Mouse (Mus musculus): ENCODE results near the gene Pnmal2. TPM values are rescaled to one million over a fixed set of nuclear protein-coding genes. Genes with fewer than 3 reads are reported as not detected.

The Pnmal2 gene
- polyA plus RNA-seq, 1 experiment from 2014 or later, result not detected

Other genes starting within 250 kb of the Pnmal2 start
- not detected in 3 replicates for gene Ceacam9, start 222.8 kb upstream of the Pnmal2 start, polyA plus RNA-seq (2018)
- gene Ap2s1, start 206.3 kb upstream of the Pnmal2 start, polyA plus RNA-seq (2018), result 207 to 606 TPM (median 518 TPM) in 3 replicates
- 4.0 to 23.3 TPM (median 15.1 TPM) in 3 replicates for gene Slc1a5, start 163.3 kb upstream of the Pnmal2 start, polyA plus RNA-seq (2018)
- 26.7 to 43.9 TPM (median 39.6 TPM) in 3 replicates for gene Strn4, start 128.8 kb upstream of the Pnmal2 start, polyA plus RNA-seq (2018)
- gene Fkrp, start 128.0 kb upstream of the Pnmal2 start, polyA plus RNA-seq (2018), result 17.4 to 25.4 TPM (median 20.5 TPM) in 3 replicates
- gene Prkd2, start 101.8 kb upstream of the Pnmal2 start, polyA plus RNA-seq (2018), result 3.7 to 6.1 TPM (median 4.8 TPM) in 3 replicates
- 0.15 to 0.32 TPM (median 0.31 TPM) in 3 replicates for gene Dact3, start 69.4 kb upstream of the Pnmal2 start, polyA plus RNA-seq (2018)
- gene Gng8, start 52.9 kb upstream of the Pnmal2 start, polyA plus RNA-seq (2018), result not detected in 3 replicates
- gene Ptgir, start 38.2 kb upstream of the Pnmal2 start, polyA plus RNA-seq (2018), result 2.2 to 3.8 TPM (median 3.6 TPM) in 3 replicates
- 148 to 197 TPM (median 177 TPM) in 3 replicates for gene Calm3, start 20.6 kb upstream of the Pnmal2 start, polyA plus RNA-seq (2018)
- gene Pnmal1, start 15.0 kb downstream of the Pnmal2 start, polyA plus RNA-seq (2018), result not detected in 3 replicates
- not detected in 3 replicates for gene Gm42372, start 38.4 kb downstream of the Pnmal2 start, polyA plus RNA-seq (2018)
- gene Ccdc8, start 48.0 kb downstream of the Pnmal2 start, polyA plus RNA-seq (2018), result 0.03 TPM in 1 of 3 replicates, not detected in the others
- gene Ppp5c, start 83.2 kb downstream of the Pnmal2 start, polyA plus RNA-seq (2018), result 49.0 to 68.9 TPM (median 61.2 TPM) in 3 replicates
- not detected in 3 replicates for gene Hif3a, start 117.7 kb downstream of the Pnmal2 start, polyA plus RNA-seq (2018)
- gene Psg16, start 129.4 kb downstream of the Pnmal2 start, polyA plus RNA-seq (2018), result not detected in 3 replicates
- not detected in 3 replicates for gene Ceacam3, start 205.6 kb downstream of the Pnmal2 start, polyA plus RNA-seq (2018)